Mouse (Mus musculus): ENCODE measurements around the gene Cckbr.
A peak's percentile ranks its signal among the peaks of the same experiment; 100 is the strongest.

Gene Cckbr

DNA sequence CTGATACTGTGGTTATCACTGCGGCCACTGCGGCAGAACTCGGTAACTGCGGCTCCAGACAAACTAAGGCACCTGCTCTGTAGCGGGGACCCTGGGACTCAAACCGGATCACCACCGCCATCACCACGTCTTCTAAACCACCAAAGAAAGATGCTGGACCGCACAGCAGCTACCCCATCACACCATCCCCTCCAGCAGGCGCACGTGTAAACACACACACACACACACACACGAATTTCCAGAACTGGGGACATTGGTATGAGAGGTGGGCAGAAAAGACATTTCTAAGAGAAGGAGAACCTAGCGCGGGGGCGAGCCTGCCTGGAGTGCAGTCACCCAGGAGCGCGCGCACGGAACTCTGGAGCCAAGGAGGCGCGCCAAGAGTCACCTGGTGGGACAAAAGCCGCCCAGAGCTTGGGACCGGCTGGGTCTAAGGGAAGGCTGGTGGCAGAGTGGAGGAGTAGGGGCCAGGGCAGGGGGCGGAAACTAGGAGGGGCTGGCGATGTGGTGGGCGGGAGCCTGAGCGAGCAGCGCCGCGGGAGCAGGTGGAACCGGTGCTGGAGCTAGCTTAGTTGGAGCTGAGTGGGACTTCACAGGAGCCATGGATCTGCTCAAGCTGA is at the start of gene Cckbr:
Cckbr (plus strand) TSS at position 308 of the 620 bp plus-strand sequence.
- no peak for DNase-seq (ENCODE audit: low spot score)

DNA sequence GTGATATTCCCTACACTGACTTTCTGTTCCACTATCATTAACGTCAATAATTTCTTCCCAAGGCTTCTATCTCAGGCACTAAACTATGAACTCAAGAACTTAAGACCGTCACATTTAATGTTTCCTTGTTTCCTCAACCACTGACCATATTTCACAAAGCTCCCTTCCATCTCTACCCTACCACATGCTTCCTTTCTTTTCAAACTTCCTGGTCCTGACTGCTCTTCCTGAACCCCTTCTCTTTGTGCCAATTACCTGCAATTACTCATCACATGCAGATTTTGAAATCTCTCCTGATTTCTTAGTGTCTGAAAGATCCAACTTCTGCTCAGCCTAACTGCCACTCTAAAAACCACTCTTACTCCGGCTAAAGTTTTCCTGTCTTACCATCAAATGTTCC is 45.2 kb upstream of the Cckbr start:
- no peak for DNase-seq (ENCODE audit: low spot score)

DNA sequence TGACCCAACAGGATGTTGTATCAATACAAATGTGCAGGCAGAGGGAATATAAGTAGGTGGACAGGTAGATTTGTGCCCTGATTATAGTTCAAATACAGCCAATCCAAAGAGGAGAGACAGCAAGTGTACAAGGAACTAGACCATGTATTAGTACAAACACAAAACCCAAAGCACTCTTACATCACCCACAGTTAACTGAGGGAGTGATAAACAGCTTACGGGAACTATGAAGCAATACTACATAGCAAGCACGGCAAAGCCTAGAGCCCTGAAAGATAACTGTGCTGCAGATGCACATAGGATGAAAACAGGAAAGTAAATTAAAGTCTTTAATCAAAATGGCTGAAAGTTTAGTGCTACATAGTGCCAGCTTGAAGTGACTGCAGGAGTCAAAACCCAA is 37.8 kb upstream of the Cckbr start:
- no peak for DNase-seq (ENCODE audit: low spot score)

DNA sequence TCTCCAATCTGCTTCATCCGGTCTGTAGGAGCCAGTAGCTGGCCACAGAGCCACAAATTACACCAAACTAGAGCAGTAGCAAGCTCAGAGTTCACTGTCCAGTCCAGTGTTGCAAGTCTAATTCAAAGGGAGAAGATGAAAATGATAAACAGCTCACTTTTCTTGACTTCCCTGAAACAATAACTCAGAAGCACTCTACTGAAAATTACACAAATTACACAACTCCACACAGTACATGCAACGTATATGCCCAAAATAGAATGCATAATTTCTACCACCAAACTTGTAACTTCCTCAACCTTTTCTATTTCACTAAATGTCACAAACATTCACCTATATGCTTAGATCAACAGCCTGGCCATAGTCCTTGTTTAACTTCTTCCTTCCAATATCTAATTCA is 35.3 kb upstream of the Cckbr start:
- DNase-seq (ENCODE audit: low spot score) = no peak

DNA sequence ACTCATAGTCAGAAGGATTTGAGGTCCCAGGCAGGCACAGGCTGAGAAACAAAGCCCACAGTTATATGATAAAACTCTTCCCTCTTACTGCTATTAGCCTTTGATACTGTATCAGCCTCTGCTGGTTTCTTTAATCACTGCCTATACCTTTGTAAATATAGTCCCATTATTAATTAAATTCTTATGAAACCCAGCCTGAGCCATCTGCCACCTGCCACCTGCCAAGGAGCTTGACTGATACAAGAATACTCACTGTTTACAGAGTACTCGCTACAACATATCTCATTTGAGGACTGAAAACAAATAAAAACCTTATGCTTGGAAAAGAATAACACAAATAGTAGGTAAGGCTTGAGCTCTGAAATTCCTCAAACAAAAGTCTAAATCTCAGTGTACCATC is 30.9 kb upstream of the Cckbr start:
- DNase-seq (ENCODE audit: low spot score) = no peak

DNA sequence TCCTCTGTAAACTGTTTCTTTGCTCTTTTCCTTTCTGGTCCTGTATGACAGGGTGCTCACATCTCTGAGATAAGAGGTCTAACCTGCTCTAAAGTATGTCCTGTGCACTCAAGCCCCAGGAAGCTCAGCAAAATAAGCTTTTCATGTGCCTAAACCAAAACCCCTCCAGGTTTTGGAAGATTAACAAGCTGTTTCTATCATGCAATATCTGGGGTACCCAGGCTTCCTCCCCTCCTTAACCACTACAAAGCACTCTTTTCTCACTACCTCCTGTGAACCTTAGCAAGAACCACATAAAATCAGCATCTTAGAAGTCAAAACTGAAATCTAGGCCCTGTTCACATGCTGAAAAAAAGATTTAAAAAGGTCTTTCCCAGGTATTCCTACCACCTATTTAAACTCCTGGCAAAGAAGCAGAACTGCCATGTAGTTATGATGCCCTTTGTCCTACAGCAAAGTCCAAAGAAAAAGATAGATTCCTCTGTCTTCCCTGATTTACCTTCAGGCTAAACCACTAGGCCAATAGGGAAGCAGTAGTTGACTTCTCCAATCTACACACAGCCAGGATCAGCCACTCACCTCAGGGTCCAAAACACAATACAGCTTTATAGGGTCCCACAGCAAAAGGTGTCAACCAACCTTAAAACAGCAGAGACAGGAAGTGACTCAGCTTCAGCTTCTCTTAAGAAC is 30.3 kb upstream of the Cckbr start:
- no peak for DNase-seq (ENCODE audit: low spot score)

DNA sequence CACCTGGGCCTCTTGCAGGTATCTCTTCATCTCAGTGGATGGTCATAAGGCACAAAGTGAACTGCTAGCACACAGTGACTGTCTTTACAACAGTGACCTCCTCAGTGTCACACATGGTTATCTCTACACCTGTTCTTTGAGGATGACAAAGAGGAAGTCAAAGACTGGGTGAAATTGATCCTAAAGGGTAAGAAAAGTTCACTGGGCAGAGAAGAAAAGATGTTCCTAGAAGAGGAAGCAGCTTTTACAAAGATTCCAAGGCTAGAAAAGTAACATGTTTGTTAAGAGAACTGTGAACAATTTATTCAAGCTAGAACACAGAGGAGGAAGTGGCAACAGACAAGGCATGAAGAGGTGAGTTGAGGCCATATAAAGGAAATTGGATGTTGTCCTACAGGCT is 29.4 kb upstream of the Cckbr start:
- DNase-seq (ENCODE audit: low spot score) = no peak

DNA sequence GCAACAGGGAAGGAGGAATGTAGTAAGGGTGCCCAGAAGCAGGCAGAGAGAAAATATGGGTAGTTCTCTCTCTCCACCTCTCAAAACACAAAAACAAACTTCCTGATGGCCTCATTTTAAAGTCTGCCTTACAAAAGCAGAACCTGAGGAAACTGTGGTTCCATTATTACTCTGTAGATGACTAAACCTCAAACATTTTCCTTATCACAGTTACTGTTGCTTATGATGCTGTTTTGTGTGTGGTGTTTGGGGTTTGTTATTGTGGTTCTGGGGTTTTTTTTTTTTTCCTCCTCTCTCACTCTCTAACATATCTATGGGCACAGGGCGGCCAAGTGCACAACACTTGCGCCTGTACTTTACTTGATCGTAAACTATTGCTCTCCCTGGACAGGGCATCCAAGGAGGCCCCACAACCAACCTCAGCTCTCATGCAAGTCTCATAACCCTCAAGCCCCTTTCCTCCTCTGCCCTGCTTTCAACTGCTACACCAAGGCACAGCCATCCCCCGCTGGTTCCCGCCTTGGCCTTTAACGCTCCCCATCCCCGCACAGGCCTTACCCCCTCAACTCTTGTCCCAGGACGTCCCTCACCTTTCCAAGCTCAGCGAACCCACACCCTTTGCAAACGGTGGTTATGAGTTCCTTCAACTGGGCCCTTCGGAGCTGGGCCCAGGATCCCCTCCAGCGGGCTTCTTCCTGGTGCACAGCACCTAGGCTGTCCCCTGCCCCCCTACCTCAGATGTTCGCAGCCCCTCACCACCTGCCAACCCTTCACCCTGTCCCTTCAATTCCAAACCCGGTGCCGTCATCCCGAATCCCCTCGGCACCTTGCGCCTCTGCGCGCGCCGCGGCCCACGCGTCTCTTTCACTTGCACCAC is 26.2 kb upstream of the Cckbr start:
- DNase-seq (ENCODE audit: low spot score) = no peak

DNA sequence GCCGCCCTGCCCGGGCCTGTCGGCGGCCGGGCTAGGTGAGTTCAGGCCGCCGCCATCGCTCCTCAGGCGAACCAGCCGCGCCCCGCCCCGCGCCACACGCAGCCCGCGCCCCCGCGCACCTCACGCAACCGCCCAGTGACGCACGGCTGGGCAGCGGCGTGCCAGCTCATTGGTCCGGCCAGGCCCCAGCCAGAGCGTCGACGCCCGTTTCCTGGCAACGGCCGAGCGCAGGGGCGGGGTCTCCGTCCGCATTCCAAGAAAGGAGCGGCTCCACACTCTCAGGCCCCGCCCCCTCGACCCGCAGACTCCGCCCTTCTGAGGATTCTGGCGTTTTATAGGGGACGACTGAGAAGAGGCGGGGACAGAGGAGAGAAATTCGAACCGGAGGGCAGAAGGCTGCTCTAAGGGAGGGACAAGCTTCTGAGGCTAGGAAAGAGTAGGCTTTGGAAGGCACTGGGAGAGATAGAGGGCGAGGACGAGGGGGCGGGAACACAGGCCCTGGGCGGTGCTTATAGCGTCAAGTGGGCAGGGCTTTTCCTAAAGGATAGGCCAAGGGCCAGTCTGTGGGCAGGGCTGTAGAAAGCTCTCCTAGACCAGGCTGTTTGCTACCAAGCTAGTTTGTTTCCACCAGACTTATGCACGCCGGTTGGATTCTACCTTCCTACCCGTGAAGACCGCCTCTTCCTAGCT is 25.5 kb upstream of the Cckbr start, which contains the start of gene Fam160a2:
Fam160a2 (minus strand) TSS at position 120 of the 690 bp plus-strand sequence.
- DNase-seq (ENCODE audit: low spot score) = peak; percentile 100

DNA sequence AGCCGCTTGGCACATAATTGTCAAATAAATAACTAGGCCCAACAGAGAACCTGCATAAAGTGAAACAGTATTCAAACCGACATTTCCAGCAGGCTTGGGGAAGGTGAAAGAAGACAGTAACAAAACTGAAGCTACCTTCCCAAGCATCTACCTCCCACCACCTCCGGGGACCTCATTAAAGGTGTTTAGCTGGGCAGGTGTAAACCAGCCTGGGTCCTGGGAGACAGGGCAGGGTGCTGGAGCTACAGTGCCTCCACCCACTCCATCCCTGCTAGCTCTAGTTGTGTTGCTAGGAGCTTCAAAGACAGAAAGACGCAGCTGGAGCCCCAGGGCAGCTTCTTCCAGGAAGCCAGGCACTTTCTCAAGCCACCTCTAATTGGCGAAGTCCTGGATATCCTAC is 21.3 kb upstream of the Cckbr start, which contains the start of gene Cnga4:
Cnga4 (plus strand) TSS at position 301 of the 400 bp plus-strand sequence.
- DNase-seq (ENCODE audit: low spot score) = no peak

DNA sequence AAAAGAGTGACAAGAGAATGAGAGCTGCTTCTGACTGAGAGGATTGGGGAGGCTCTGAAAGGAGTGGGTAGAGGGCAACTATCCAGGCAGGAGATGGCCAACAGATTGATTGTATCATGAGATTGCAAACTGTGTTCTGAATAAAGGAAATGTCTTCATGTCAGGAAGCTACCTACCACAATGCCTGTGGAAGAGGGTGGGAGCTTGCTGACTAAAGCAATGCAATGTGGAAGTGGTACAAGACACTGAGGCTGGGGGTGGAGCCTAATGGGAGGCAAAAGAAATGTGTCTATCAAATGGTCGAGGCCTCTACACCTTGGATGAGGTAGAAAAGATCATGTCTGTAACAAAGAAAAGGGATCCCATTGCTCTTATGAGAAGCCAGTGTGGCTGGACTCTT is 19.2 kb upstream of the Cckbr start:
- DNase-seq (ENCODE audit: low spot score) = no peak

DNA sequence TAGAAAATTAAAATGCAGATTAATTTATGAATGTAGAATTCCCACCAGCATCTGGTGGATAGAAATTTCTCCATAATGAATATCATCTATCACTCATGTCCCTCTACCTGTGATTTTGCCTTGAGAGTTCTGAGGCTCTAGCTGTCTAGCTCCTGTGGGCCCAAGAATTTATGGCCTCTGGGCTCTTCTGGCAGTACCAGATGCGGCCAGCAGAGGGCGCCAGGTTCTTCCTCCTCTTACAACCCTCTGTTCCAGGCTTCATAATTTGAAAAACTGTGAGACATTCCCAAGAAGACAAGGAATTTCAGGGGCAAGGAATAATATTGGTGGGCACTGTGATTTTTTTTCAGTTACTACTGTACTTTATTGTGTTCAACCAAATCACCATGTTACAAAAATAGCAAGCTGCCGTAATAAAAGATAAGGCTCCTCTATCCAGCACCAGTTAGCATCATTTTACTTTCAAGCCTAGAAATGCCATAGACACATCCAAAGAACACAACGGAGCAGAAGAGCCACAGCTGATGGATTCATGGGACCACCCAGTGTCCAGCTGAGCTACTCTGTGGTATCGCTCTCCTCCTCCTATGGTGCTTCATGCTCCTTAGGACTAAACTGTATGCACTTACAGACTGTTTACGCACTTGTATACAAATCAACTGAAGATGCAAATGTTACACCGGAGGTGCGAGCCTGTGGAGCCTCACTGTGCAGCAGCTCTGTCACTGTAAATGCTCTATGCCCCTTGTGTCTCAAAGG is 13.5 kb upstream of the Cckbr start:
- DNase-seq (ENCODE audit: low spot score) = peak; percentile 89

DNA sequence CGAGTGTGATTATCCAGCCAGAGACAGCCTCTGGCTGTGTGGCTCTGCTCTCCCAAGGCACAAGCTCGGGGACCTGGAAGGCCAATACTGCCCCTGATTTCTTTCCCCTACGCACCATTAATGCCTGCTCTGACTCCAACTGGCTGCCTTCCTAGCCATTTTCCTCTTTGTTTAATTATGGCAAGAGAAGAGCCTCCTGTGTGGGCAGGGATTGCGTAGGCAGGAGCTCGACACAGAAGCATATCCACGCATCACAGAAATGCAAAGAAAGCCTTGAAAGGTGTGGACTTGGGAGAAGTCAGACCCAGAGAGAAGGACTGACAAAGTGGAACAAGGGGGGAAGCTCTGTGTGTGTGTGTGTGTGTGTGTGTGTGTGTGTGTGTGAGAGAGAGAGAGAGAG is 11.1 kb upstream of the Cckbr start:
- DNase-seq (ENCODE audit: low spot score) = no peak

DNA sequence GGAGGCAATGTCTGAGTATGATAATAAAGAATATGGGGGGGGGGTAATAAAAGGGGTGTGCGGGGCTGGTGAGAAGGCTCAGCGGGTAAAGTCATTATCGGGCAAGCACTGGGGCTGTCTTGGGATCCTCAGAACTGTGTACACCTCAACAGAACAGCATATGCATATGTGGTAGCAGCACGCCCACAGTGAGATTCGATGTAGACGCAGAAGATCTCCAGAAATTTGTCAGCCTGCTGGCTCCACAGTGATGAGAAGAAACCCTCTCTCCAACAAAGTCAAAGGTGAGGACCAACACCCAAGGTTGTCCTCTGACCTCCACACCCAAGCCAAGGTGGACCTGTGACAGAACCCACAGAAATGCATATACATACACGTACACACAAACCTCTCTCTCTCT is 9.0 kb upstream of the Cckbr start:
- no peak for DNase-seq (ENCODE audit: low spot score)

DNA sequence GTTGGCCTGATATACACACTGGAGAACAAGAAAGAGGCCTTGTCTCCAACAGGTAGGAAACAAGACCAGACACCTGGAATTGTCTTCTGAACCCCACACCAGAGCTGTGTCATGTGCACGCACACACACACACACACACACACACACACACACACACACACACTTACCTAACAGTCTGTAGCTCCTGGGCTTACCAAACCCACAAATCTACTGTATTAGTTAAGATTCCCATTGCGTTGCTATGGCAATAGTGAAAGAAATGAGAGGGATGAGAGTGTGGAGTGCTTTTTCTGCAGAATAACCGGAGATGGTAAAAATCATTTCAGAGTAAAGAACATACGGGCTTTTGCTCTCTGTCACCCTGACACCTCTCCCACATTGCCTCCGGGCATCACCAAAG is 7.4 kb upstream of the Cckbr start:
- no peak for DNase-seq (ENCODE audit: low spot score)

DNA sequence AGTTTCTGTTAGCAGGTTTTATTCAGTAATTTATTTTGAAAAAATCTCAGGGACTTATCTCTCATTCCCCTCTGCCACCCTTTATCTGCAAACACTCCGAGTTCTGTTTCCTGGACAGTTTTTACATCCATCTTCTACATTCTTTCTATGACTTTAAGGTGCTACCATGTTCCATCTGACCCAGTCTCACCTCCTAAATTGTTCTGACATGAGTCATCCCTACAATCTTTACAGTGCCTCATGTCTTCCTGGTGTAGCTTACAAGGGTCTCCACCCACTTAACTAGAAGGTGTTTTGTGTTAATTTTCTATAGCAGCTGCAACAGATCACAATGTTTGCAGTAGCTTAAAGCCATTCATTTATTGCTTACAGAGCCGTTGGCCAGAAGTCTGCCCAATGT is 4.6 kb upstream of the Cckbr start:
- no peak for DNase-seq (ENCODE audit: low spot score)

DNA sequence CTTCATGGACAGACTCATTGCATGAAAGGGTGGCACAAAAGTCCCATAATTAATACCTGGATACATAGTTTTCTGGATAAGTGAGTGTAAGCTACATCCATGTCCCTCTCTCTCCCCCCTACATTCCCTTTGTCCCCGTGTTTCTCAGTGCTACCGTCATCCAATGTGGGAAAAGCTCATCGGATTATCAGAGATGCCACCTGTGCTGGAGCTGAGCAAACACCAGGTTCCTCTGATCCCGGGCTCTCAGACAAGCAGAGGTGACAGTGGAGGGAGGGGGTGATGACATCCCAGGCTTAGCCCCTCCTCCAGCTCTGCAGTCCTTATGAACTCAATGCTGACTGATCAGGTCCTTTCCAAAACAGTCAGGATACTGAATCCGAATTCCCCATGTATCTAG is 1.2 kb upstream of the Cckbr start:
- no peak for DNase-seq (ENCODE audit: low spot score)

DNA sequence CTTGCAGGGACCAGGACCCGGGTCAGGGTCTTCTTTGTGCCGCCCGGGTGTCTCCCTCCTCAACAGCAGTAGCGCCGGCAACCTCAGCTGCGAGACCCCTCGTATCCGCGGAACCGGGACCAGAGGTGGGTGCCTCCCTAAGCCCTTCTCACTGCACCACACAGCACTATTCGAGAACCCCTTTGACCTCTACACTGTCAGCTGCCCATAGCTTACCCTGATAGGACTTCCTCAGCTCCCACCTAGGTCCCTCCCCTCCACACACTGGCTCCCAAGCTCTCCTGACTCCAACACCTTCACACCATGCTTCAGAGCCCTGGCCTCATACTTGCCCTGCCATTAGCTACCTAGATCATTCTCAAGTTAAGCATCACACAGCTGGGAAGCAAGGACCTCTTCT is 520 bp downstream of the Cckbr start:
- DNase-seq (ENCODE audit: low spot score) = no peak

DNA sequence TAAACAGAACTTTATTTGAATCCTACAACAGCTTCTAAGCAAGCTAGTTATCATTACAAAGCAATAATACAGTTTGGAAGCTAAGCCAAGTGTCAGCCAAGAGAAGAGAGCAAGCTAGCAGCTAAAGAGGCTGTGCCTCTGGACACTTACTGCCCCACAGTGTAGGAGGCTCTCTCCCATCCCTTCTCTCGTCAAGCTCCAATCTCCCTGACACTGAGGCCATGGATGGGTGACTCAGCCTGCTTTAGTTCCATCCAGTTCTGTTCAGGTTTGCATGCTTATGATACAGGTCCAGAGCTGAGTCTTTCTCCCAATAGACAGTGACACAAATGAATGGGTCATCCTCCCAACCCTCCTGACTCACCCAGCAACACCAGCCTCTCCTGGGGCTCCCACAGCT is 6.5 kb downstream of the Cckbr start:
- DNase-seq (ENCODE audit: low spot score) = no peak

DNA sequence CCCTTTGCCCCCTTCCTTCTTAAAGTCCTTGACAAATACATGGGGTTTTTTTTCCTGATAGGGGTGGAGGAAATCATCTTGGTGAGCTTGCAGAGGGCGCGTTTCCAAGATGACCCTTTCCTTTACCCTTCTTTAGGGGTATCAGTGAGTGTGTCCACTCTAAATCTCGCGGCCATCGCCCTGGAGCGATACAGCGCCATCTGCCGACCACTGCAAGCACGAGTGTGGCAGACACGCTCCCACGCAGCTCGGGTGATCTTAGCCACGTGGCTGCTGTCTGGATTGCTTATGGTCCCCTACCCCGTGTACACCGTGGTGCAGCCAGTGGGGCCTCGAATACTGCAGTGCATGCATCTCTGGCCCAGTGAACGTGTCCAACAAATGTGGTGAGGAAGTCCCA is 8.3 kb downstream of the Cckbr start:
- peak; percentile 49 for DNase-seq (ENCODE audit: low spot score)

DNA sequence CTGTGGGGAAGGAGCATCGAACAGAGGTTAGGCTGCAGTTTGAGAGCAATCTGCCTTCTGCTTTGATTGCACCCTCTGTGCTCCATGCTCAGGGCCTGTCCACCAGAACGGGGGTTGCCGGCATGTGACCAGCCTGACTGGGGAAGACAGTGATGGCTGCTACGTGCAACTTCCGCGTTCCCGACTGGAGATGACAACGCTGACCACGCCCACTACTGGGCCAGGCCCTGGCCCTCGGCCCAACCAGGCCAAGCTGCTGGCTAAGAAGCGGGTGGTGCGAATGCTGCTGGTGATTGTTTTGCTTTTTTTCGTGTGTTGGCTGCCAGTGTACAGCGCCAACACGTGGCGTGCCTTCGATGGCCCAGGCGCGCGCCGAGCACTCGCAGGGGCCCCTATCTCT is 9.3 kb downstream of the Cckbr start:
- DNase-seq (ENCODE audit: low spot score) = peak; percentile 51
